Mouse (Mus musculus) 3134 (cell line): ENCODE measurements around the gene Ubl7.
"Not testable (repeated sequence)": the region's sequence is repeated elsewhere in the genome, so short reads cannot be mapped to it uniquely, and the experiment has no call there.

Experiments used
- DNase-seq: peaks from one replicate; pipeline ENCODE4 v3.0.0-alpha.2; 2011; ENCODE audit warnings: low spot score; ENCODE audit not compliant: insufficient read length; ENCODE audit errors: extremely low read depth

Ubl7 gene

DNA sequence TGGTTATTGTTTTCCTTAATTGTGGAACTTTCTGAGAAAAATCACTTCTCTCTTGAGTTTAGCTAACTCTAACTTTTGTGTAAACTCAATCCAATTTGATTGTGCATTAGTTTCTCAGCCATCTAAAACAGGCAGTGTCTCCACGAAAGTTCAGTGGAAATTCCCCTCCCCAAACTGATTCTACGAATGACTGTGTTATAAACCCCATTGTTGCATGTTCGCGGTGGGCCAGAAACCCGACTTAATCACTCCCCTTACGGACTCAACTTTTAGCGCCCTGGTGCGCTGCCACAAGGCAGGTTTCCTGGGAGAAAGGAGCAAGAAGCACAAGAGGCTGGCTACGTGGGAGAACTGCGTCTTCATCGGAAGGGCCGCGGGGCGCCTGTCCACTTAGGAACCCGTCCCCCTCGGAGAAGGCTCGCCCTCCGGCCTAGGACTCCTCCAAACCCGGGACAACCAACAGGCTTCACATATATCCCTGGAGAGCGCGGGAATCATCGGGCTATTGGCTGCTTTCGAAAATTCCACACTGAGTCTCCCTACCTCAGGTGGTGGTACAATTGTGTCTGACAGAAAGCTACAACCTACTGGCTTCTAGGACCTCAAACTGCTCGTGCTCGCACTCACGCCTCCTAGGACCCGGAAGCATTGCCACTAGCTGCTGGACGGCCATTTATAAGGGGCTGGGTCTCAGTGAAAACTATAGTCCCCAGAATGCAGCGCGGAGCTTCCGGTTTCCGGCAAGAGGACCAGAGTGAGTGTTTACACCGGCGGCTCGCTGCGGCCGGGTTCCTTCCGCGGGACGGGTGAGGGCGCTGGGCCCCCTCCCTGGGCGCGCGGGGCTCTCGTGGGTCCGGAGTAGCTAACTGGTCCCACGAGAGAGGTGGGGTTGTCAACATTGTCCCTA is at the start of gene Ubl7:
Ubl7 (plus strand) TSS at position 726 of the 907 bp plus-strand sequence.
- DNase-seq: peak; percentile 79

DNA sequence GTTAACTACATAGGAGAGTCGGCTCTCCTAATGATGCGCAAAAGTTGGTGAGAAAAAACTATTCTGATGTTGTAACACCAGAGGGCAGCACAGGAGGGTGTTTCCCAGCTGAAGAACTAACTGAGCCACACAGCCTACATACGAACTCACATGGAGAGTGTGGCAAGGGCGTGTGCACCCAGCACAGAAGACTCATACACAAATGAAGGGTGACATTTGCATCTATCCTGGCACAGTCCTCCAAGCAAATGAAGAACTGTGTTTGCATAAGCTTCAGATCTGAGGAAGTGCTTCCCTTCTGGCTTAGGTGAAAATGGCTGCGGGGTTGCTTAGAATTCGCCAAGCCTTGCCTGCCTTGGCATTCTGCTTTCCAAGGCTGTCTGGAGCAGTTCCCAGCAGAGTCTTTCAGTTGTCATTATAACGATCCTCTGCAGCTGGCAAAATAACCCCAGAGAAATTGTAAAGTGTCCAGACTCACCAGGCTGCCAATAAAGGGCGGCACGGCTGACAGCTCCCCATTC is 48.8 kb upstream of the Ubl7 start:
- DNase-seq: peak; percentile 7

DNA sequence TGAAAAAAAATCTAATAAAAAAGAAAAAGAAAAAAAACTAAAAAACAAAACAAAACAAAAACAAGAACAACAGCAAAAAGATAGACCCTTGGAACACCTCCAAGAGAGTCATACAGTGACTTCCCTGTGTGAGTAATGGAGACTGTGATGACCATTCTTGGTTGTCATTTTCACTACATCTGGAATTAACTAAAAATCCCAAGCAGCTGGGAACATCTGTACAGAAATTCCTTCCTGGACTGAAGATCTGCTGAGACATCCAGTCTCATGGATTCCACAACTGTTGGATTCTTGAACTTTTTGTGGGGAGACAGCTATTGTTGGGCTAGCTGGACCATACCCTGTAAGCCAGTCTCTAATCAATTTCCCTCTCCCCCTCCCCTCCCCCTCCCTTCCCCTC is 46.4 kb upstream of the Ubl7 start:
- DNase-seq: no peak

DNA sequence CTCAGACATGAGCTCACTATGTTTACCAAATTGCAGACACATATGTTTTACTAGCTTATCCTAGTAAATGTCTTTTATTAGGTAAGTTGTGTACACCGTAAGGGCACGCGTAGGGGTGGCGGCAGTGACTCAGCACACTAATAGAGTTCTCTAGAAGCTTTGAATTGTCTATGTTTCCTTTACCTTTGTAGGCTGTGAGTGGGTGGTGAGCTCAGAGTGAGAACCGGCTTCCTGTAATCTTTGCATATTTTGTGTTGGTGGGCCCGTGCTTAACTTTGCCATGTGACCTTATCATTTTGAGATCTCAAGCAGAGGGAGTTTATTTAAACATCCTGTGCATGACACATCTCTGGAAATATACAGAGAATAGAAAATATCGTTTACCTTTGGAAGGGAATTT is 44.2 kb upstream of the Ubl7 start:
- DNase-seq: no peak

DNA sequence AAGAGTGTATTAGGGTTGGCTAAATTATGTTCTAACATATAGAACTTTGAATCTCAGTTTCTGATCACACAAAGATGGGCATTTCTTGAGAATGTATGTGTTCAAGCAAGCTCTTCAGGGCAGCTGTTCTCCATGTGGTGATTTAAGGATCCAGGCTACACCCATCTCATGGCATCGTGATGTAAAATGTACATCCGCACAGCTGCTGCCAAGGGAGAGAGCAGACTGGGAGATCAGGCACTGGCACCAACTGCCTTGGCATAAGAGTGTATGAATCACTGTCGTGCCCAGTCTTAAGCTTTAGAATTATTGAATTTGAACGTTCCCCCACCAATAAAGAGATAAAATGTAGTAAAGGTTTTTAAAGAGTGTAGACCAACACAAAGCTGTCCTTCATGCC is 43.5 kb upstream of the Ubl7 start:
- no peak for DNase-seq

DNA sequence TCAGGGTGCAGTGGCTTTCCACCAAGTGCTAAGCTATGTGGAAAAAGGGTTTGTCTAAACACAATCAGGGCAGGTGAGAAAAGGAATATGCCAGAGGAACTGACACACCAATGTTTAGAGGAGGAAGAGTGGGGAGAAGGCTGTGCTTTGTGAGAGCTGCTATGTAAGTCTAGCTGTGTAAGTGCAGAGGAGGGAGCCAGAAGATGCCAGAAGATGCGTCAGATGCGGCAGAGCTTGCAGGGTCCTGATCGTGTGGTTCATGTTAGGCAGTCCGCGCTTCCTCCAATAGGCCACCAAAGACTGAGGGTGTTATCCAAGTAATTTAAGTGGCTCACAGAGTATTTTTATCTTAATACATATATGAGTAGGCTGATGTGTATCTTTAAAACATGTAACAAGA is 42.9 kb upstream of the Ubl7 start:
- no peak for DNase-seq

DNA sequence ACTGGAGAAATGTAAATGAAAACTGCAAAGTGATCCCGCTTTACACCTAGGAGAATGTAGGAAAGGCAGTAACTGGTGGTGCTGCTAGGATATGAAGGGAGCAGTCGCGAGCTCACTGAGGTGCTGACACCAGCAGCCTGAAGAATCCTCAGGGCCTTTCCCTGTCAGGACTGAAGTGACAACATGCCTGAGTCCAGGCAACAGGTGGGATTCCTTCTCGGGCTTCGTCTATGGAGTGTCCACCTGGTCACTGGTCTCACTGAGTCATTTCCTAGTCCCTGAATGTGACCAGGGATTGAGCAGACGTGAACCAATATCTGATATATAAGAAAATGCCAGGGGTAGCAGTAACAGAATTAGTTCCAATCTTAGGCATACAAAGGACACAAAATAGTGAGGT is 42.0 kb upstream of the Ubl7 start:
- DNase-seq: no peak

DNA sequence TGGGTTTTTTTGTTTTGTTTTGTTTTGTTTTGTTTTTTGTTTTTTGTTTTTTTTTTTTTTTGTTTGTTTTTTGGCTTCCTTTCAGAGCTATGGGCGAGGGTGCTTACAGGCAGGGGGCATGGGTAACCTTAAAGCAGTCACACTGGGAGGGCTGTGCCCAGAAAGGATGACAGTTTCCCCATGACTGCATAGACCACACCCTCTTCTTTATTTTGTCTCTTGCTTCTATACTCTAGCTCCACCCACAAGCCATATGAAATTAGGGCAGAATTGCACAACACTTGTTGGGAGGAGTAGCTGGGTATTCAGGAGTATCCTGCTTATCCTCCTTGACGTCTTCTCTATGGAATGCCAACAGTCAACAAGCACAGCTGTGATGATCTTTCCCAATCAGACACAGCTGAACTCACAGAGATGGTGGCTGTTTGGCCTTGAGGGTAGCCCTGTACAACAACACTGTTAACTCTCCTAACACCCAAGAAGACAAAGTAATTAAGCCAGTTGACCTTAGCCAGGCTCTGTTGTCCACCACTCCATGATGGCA is 40.4 kb upstream of the Ubl7 start:
- peak; percentile 20 for DNase-seq

DNA sequence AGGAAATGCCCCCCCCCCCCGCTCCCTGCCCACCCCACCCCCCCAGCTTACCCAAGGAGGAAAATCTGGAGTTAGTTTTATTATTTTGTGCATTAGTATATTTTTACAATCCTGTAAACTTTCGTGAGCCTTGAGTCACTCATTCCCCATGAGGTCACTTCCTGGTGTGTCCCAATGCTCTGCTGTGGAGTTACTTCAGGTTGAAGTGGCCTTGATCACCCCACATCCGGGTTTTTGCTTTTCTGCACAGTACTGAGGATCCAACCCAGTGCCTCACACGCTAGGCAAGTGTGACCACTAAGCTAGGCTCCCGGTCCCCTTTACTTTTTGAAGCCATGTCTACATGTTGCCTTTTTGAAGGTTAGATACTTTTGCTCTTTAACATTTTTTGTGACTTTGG is 36.6 kb upstream of the Ubl7 start:
- DNase-seq: no peak

DNA sequence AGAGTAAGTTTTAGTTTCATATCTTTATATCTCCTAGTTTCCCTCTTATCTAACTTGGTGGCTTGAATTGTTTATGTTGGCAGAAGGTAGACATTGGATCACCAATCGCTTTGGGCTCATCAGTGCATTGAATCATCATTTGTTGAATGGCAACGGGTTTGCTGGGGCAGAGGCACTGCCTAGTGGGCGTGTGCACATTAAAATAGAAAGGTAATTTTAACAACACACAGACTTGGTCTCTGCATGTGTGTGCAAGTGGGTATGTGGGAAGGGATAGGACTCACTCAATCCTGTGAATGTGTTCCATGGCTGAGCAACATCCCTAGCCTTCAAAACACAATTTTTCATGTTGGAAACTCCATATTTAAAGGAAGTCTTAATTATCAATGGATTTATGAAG is 35.8 kb upstream of the Ubl7 start:
- no peak for DNase-seq

DNA sequence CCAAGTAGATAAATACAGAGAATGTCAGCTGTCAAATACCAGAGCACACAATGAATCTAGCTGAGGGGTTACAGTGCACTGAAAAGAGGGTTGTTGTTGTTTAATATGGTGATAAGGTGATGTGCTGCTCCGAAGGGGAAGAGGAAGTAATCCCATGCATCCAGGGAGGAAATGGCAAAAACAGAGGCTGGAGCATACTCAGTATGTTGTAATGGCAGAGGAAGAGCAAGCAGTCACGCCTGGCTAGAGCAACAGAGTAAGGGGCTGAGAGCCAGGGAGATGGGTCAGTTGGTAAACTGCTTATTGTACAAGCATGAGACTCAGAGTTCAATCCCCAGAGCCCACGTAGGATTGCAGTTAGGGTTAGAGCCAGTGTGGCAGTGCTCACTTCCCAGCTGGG is 31.6 kb upstream of the Ubl7 start:
- DNase-seq: no peak

DNA sequence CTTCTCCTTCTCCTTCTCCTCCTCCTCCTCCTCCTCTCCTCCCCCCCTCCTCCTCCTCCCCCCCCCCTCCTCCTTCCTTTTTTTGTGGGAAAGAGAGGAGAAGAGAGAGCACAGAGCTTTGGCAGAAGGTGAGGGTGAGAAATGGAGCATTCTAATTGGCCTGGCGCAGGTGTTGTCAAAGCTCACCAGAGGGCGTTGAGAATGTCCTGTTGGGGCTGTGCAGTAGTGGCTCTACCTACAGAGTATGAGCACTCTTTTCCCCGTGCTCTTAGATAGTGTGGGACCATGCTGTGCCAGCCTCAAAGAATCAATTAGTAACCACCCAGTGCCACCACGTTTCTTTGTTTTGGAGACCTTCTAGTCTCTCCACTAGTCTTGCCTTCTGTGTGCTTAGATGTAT is 30.5 kb upstream of the Ubl7 start:
- no peak for DNase-seq

DNA sequence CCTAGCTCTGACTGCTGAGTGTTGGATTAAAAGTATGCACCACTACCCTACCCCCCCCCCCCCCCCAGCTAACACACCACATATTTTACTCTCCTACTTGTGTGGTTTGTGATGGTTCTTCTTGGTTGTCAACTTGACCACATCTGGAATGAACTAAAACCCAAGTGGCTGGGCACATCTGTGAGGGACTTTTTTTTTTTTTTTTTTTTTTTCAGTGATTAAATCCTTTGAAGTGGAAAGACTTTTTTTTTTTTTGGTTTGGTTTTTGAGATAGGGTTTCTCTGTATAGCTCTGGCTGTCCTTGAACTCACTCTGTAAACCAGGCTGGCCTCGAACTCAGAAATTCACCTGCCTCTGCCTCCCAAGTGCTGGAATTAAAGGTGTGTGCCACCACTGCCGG is 29.0 kb upstream of the Ubl7 start:
- not testable (repeated sequence) for DNase-seq

DNA sequence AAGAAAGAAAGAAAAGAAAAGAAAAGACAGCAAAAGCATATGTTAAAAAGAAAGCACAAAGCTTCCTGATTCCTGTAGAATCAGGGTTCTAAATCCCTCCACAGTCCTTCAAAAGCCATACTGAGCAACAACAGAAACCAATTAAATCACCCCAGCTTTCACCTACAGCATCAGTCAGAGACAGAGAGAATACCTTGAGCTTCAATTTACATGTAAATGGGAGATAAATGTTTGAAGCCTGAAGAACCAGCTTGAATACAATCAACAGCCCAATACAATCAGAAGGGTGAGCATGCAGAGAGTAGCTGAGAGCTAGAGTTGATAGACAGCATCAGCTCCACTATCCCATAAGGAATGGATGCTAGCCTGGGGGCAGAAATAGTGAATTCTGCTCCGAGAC is 27.4 kb upstream of the Ubl7 start:
- no peak for DNase-seq

DNA sequence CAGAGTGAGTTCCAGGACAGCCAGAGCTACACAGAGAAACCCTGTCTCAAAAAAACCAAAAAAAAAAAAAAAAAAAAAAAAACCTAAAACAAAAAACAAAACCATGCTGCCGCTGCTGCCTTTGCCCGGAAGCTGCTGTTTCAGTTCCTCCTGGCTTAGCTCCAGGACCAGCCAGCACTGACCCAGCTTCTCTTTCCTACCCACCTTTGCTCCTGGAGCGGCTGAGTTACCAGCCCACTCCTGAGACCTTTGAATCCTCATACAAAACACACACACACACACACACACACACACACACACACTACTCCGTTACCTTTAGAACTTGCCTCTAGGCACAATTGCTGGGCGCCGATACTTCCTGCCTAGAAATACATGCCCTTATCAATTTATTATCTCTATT is 22.7 kb upstream of the Ubl7 start:
- no peak for DNase-seq

DNA sequence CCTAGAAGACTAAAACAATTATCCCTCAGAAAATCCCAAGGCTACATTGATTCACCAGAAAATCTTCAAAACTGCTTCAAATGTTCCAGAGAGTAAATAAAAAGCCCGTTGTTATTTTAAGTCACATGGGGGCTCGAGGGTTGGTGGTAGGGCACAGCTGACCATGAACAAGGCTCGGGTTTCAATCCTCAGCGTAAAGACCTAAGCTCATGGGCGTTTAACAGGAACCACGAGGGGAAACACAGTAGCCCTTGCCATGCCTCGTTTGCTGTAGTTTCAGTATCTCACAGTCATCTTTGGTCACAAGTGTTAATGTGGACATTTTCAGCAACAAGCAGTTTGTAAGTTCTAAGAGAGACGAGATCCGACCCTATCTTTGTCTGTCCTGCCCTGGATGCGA is 10.3 kb upstream of the Ubl7 start:
- no peak for DNase-seq

DNA sequence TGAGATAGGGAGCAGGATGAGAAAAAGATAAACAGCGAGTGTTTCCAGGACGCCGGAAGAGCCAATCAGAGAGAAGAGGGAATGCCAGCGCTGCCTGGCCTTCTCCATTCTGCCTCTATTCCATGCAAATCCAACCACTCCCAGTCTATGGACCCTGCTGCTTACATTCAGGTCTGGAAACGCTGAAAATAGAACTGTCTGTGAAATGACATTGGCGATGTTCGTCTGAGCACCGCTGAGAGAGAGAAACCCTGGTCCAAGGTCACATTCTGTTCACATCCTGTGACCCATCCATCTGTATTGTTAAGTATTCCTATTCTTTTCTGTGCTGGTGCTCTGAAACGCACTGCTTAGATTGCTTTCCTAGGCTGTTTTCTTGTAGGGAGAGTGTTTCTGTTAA is 9.6 kb upstream of the Ubl7 start:
- DNase-seq: no peak

DNA sequence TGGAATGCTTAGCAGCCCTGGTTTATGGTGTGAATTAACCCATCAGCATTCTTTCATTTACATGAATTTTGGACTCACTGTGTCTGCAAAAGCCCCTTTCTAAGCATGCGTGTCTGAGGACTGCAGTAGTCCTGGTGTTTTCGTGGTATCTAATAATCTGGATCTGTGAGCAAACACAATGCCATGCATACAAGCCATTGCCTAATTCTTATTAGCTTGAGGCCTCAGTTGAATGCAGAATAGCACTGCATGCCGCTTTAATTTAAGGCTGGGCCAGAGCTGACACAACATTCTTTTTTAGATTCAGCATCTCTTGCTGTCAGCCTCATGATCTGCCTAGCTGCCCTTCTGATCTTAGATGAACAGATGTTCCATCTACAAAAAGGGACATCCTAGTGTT is 9.2 kb upstream of the Ubl7 start:
- no peak for DNase-seq

DNA sequence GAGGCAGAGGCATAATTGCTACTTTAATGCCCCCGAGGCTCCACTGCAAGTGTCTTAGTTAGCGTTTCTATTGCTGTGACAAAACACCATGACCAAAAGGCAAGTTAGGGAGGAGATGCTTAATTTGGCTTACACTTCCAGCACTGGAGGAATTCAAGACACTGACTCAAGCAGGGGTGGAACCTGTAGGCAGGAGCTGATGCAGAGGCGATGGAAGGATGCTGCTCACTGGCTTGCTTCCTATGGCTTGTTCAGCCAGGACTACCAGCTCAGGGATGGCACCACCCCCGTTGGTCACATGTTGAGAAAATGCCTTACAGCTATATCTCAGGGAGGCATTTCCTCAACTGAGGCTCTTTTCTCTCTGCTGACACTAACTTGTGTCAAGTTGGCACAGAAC is 8.6 kb upstream of the Ubl7 start:
- no peak for DNase-seq

DNA sequence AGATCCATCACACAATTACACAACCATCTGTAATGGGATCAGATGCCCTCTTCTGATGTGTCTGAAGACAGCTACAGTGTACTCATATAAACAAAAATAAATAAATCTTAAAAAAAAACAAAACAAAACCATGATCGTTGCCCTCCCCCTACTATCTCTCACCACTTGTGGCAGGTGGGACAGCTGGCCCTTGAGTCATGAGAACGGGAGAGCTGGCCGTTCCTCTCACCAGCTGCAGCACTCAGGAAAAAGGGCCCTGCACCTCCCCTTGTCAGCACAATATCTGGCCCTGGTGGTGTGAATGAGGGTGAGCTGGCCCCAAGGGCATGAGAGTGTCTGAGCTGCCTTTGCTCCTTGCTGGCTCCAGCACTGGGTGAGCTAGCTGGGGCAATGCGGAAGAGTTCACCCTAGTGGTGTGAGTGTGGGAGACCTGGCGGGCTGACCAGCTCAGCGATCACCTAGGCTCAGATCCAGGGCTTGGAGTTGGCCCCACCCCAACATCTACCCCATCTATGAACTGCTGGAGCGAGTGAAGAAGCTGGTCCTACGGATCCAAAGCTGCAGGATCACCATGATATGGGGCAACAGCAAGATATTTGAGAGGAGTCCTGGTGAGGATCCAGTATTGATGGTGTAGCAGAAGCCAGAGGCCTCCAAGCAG is 7.1 kb upstream of the Ubl7 start:
- no peak for DNase-seq

DNA sequence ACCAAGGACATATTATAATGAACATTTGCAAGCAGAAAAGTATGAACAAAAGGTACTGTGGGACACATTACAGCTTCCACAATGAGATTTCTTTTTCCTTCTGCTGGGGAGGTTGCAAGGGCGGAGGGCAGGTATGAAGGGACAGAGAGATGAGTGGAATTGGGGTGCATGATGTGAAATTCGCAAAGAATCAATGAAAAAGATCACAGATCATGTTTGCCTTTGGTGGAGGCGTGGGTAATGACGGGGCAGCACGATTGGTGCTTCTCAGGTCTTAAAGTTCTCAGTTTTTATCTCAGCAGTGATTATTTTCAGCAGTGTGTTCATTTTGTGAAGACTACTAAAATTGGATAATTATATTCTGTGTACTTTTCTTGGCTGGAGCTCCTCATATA is 6.5 kb upstream of the Ubl7 start:
- DNase-seq: no peak

DNA sequence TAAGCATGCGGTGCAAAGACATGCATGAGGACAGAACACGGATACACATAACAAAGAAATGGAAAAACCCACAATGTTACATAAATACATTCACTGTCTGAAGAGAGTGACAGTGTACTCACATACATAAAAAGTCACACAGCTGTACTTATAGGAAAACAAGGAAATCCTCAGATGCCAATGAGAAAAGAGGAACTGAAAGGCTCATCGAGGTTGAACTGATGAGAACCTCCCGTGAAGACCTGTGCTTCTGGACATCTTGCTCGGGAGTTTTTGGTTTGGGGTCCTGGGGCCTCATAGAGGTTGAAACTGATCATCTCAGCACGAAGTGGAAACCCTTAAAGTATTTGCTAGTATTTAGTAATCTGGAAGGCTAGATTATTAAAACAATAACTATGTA is 3.6 kb upstream of the Ubl7 start:
- DNase-seq: no peak
